Mouse (Mus musculus): ENCODE data around the gene Ctnnbl1.

Ctnnbl1 gene

GRCm38 (mm10) chr2:157750926-157751588 is 13.9 kb downstream of the Ctnnbl1 start:
- DNase-seq, result no peak

GRCm38 (mm10) chr2:157751589-157752373 is 14.6 kb downstream of the Ctnnbl1 start:
- peak; percentile 82 for DNase-seq

DNA sequence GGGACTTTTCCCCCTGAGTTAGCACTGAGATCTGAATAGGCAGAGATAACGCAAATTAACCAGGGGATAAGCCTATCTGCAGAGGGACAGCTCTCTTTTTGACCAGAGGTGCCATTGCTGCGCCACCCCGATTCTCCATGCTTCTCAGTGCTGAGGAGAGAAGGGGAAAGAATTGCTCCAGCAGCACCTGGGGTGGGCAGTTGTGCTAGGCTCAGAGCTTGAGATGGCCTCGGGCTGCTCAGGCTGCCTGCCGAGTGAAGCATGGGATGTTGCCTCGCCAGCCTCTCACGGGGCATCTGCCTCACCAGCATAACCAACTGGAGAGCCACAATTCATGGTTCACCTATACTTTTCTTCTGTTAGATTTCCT is 15.2 kb downstream of the Ctnnbl1 start:
- no peak for DNase-seq

DNA sequence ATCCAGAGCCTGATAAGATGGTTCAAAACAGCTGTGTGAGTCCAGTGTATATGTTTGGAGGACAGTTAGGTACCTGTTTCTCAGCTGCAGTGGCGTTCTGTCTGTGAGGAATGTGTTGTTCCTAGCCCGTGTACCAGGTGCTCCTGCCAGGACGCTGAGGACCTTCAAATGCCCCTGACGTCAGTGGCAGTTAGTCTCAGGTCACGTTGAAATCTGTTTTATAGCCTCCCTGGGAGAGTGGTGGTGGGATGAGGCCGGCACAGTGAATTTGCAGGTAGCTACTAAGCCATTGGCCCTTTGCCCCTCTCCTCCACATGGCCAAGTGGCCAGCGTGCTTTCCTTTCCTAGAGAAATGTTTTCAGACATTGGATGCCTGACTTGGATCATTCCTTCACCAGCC is 18.6 kb downstream of the Ctnnbl1 start:
- no peak for DNase-seq

- DNase-seq, result no peak
These were observed 19.0 kb downstream of the Ctnnbl1 start for GRCm38 (mm10) chr2:157756193-157756592.

- no peak for DNase-seq
These were observed 21.2 kb downstream of the Ctnnbl1 start for GRCm38 (mm10) chr2:157758395-157758794.

- DNase-seq, result no peak
These were observed 22.5 kb downstream of the Ctnnbl1 start for GRCm38 (mm10) chr2:157759717-157760116.

GRCm38 (mm10) chr2:157762903-157763302 is 25.7 kb downstream of the Ctnnbl1 start:
- DNase-seq, result no peak

- no peak for DNase-seq
These were observed 29.4 kb downstream of the Ctnnbl1 start for GRCm38 (mm10) chr2:157766591-157766990.

DNA sequence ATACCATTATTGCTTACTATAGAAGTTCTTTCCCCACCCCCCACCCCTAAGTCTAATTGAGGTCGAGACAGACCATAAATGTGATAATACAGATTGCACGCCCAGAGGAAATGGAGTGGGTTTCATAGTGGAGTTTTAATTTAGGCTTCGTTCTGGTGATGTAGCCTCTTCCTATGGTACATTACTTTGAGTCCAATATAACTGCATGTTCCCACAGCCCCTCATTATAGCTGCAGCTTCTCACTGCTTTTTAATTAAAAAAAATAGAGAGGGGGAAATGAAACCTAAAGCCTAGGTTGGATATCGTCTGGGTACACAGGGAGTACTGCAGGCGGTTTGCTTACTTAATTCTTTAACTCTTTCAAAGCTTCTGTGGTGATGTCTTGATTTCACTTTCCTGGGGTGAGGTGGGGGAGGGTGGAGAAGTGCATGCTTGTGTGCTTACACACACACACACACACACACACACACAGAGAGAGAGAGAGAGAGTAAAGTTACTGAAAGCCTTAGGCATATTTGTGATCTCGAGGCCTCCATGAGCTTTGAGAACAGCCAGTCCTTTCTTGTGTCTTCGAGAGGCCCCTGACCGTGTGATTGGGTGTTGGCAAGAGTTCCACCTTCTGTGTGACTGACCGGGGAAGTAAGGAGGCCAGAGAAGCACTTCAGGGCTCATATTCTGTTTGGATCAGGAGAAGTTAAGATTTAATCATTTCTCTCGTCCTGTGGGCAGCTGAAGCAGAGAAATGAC is 31.7 kb downstream of the Ctnnbl1 start:
- DNase-seq, result no peak

DNA sequence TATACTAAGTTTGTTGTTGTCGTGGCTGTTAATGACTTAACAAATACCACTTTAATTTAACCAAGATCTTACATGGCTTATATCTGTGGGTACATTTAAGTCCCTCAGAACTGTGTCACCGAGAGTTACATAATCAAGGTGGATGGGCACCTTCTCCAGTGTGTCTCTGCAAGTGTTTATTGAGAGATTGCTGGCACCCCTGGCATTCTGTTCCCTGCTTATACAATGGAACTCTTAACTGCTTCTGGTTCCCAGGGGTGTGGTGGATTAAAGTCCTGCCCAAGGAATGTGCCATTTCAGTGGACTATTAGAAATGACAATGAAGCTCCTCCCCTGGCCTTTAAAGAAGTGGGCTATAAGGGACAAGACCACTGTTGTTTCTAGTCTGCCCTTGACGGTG is 33.6 kb downstream of the Ctnnbl1 start:
- no peak for DNase-seq

GRCm38 (mm10) chr2:157773661-157774060 is 36.5 kb downstream of the Ctnnbl1 start:
- no peak for DNase-seq

- DNase-seq, result no peak
These were observed 38.8 kb downstream of the Ctnnbl1 start for GRCm38 (mm10) chr2:157775957-157776356.

GRCm38 (mm10) chr2:157780956-157781355 is 43.8 kb downstream of the Ctnnbl1 start:
- no peak for DNase-seq

- DNase-seq, result no peak
These were observed 46.0 kb downstream of the Ctnnbl1 start for GRCm38 (mm10) chr2:157783152-157783551.

DNA sequence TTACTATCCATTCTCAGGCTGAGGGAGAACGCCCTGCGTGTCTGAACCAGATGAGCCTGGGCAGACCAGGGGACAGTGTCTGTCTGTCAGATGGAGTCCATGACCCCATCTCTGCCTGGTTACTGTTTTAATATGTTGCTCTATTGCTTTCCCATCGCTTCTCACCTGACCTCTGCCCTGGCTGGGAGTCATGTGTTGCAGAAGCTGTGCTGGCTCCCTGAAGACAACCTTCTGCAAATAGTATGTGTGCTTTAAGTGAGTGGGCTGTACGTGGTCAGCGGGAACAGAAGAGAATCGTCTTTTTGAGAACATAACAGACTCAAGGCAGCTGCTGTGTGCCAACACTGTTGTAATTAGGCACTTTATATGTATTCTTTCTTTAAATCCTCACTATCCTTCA is 47.0 kb downstream of the Ctnnbl1 start:
- no peak for DNase-seq

- DNase-seq, result no peak
These were observed 47.4 kb downstream of the Ctnnbl1 start for GRCm38 (mm10) chr2:157784647-157785046.

DNA sequence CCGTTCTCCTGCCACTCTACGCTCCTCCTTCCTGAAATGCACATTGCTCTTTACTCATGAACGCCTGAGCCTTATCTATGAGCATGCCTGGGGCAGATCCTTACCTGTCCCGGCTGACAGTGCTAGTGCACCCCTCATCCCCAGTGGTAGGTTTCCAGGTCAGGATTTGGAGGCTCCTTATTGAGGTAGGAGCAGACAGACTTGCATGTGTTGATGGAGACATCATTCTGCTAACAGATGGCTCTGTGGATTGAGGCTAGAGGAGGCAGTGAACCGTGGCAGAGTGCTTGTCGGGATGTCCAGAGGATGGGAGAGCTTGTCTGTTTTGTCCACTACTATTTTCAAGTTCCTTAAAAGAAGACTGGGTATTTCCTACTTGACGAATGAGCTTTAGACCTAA is 52.0 kb downstream of the Ctnnbl1 start:
- DNase-seq, result peak; percentile 28

- DNase-seq, result no peak
These were observed 53.8 kb downstream of the Ctnnbl1 start for GRCm38 (mm10) chr2:157790836-157791495.

DNA sequence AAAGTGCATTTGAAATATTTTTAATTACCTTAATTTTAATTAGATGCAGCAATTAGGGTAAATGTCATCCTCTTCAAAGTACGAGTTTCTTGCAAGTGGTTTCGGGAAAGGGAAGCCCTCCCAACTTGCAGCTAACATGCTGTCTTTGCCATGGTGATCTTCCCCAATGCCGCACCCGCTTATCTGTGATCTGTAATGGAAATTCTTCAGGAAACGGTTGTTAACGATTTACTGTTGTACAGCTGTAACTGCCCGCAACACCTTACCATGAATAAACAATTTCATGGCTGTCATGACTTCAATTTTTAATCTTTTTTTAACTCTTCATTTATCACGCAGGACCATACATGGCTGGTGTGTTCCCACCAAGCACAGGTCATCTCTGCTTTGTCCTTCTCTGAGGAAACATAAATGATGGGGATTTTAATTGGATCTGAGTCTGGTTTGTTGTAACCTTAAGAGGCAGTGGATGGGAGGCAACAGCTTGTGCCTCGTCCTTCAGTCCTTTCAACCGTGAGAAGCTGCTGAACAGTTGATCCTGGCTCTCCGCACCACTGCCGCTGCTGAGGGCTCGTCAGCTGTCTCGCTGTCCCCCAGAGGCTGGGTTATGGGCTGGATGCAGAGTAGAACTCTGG is 54.4 kb downstream of the Ctnnbl1 start:
- no peak for DNase-seq

- DNase-seq, result no peak
These were observed 55.8 kb downstream of the Ctnnbl1 start for GRCm38 (mm10) chr2:157792840-157793552.

DNA sequence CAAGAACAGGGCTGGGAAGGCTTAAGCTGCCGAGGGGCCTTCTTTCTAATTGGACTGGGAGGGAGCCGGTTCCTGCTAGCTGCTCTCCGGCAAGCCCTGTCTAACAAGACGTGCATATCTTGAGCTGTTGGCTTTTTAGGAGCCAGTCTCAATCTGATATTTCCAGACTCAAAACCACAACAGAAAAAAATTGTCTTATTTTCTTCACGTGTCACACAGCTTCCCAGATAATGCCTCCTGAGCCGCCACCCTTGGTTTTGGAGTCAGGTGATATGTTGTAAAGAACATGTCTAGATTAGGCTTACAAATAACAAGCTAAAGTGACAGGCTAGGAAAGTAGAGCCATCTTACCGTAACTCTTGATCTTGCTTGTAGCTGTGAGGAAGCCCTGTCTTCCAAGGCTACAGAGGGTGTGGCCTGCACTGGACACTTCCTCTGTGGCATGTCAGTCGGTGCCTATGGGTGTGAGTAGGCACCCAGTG is 56.7 kb downstream of the Ctnnbl1 start:
- DNase-seq, result no peak

Data from cerebellum, adult 9-10 months (tissue).